Mouse (Mus musculus): ENCODE data around the gene Spag7. TPM values are rescaled to one million over a fixed set of nuclear protein-coding genes. Genes with fewer than 3 reads are reported as not detected.

The Spag7 gene
- 39.1 TPM for polyA plus RNA-seq (2014; fragmentation: Illumina TruSeq; extraction: RNeasy Lipid Tissue Mini Kit (QIAGEN cat#74804); ENCODE audit: low read depth, low replicate concordance)

DNA sequence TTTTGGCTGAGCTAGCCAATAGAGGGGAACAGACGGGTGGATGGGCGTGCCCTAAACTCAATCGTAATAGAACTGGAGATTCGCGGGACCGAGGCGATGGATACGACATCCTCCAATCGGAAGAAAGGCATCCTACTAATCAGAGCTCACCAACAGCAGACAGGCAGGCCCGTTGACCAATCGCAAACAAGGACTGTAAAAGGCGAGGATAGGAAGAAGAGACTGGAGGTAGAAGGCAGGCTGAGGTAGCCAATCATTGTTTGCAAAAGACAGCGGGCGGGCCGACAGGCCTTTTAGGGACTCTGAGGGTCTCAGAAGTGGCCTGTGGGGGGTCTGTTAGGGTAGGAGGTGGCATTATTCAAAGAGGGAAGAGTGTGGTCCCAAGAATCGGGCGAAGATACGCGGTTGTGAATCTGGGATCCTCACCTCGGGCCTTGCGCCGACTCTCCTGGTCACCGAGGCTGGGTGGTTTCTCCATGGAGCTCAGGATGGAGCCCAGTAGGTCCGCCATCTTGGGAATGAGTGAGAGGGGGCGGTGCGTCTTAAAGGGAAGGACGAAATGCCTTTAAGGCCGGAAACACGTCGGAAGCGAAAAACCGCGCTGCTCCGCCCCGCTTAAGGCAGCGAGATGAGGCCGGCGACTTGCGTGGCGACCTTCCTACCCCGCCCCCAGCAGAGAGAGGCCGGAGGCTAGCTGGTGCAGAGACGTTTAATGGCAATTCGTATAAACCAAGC lies at the start of gene Spag7:
TSS of gene Spag7 (minus strand) at position 646 of the 735 bp plus-strand sequence.

GRCm38 (mm10) chr11:70699722-70700556 lies 30.7 kb upstream of the Spag7 start, which contains the start of the genes Inca1 and Kif1c:
Gene Inca1 (minus strand): TSS chr11:70700155.
Gene Kif1c (plus strand): TSS chr11:70700548.

DNA sequence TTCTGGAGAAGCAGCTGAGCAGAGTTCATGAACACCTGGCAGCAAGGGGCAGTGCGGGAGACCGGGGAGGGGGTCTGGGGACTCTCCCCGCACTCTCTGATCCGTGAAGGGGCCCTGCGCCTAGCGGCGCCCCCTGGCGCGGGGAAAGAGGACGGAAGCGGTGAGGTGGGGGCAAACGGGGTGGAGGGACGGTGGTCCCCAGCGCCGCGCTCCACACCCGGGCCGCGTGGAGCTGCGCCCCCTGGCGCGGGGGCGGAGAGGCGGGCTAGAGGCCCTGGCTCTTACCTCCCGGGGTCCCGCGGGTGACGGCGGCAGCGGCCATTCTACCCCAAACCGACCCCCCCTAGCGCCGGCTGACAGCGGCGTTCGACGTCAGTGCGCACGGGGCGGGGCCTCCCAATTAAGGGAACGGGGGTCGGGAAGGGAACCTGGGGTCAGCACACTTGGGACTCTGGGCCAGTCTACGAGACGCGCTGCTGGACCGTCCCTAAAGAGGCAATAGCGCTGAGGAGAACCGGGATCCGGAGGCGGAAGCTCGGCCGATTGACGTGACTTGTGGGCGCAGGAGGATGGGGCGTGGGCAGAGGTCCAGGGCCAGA lies 18.5 kb upstream of the Spag7 start, which contains the start of gene Camta2:
TSS of gene Camta2 (minus strand) at position 505 of the 599 bp plus-strand sequence.

GRCm38 (mm10) chr11:70656964-70657363 lies 12.3 kb downstream of the Spag7 start, which contains the start of gene Eno3:
Gene Eno3 (plus strand): TSS chr11:70657202.

GRCm38 (mm10) chr11:70654198-70654922 lies 14.9 kb downstream of the Spag7 start, which contains the start of gene Pfn1:
Gene Pfn1 (minus strand): TSS chr11:70654644.

GRCm38 (mm10) chr11:70646691-70647650 lies 22.2 kb downstream of the Spag7 start, which contains the start of the genes Rnf167 and Slc25a11:
Gene Rnf167 (plus strand): TSS chr11:70647235.
Gene Slc25a11 (minus strand): TSS chr11:70647479.

GRCm38 (mm10) chr11:70638714-70639278 lies 30.4 kb downstream of the Spag7 start, which contains the start of gene Gp1ba:
Gene Gp1ba (plus strand): TSS chr11:70639122.

DNA sequence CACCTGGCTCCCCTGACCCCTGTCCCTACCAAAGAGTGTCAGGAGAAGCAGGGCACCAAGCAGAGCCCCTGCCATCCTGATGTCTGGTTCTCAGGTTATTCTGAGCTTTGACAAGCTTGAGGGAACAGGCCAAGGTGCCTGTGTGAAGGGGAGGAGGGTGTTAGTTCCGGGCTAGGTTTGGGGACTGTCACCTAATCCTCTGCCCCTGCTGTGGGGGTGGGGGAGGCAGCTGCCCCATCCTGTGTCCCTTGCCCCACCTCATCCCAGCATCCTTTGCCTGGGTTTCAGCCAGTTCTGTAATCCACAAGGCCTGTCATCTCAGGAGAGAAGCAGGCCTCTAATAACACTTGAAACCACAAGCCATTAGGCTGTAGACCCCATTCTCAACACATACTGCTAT lies 50.1 kb downstream of the Spag7 start, which contains the start of gene Chrne:
TSS of gene Chrne (minus strand) at position 116 of the 400 bp plus-strand sequence.

GRCm38 (mm10) chr11:70615516-70616093 lies 53.6 kb downstream of the Spag7 start, which contains the start of gene 4930544D05Rik:
Gene 4930544D05Rik (plus strand): TSS chr11:70615848.

Other genes with a start within 250 kb of the Spag7 start
- 2.3 TPM for gene Arrb2, start 236.8 kb downstream of the Spag7 start, polyA plus RNA-seq (2014; fragmentation: Illumina TruSeq; extraction: RNeasy Lipid Tissue Mini Kit (QIAGEN cat#74804); ENCODE audit: low read depth, low replicate concordance)
- gene Med11, start 217.5 kb downstream of the Spag7 start, polyA plus RNA-seq (2014; fragmentation: Illumina TruSeq; extraction: RNeasy Lipid Tissue Mini Kit (QIAGEN cat#74804); ENCODE audit: low read depth, low replicate concordance) = 5.6 TPM
- 0.35 TPM for gene Zmynd15, start 210.0 kb downstream of the Spag7 start, polyA plus RNA-seq (2014; fragmentation: Illumina TruSeq; extraction: RNeasy Lipid Tissue Mini Kit (QIAGEN cat#74804); ENCODE audit: low read depth, low replicate concordance)
- gene Cxcl16, start 209.4 kb downstream of the Spag7 start, polyA plus RNA-seq (2014; fragmentation: Illumina TruSeq; extraction: RNeasy Lipid Tissue Mini Kit (QIAGEN cat#74804); ENCODE audit: low read depth, low replicate concordance) = 10.3 TPM
- not detected for gene Tm4sf5, start 164.2 kb downstream of the Spag7 start, polyA plus RNA-seq (2014; fragmentation: Illumina TruSeq; extraction: RNeasy Lipid Tissue Mini Kit (QIAGEN cat#74804); ENCODE audit: low read depth, low replicate concordance)
- not detected for gene Vmo1, start 154.8 kb downstream of the Spag7 start, polyA plus RNA-seq (2014; fragmentation: Illumina TruSeq; extraction: RNeasy Lipid Tissue Mini Kit (QIAGEN cat#74804); ENCODE audit: low read depth, low replicate concordance)
- not detected for gene Gltpd2, start 150.2 kb downstream of the Spag7 start, polyA plus RNA-seq (2014; fragmentation: Illumina TruSeq; extraction: RNeasy Lipid Tissue Mini Kit (QIAGEN cat#74804); ENCODE audit: low read depth, low replicate concordance)
- gene Psmb6, start 144.0 kb downstream of the Spag7 start, polyA plus RNA-seq (2014; fragmentation: Illumina TruSeq; extraction: RNeasy Lipid Tissue Mini Kit (QIAGEN cat#74804); ENCODE audit: low read depth, low replicate concordance) = 23.1 TPM
- not detected for gene Gm40193, start 136.5 kb downstream of the Spag7 start, polyA plus RNA-seq (2014; fragmentation: Illumina TruSeq; extraction: RNeasy Lipid Tissue Mini Kit (QIAGEN cat#74804); ENCODE audit: low read depth, low replicate concordance)
- 1.0 TPM for gene Pld2, start 129.4 kb downstream of the Spag7 start, polyA plus RNA-seq (2014; fragmentation: Illumina TruSeq; extraction: RNeasy Lipid Tissue Mini Kit (QIAGEN cat#74804); ENCODE audit: low read depth, low replicate concordance)
- gene Mink1, start 106.5 kb downstream of the Spag7 start, polyA plus RNA-seq (2014; fragmentation: Illumina TruSeq; extraction: RNeasy Lipid Tissue Mini Kit (QIAGEN cat#74804); ENCODE audit: low read depth, low replicate concordance) = 2.2 TPM
- gene 4930544D05Rik, start 53.6 kb downstream of the Spag7 start, polyA plus RNA-seq (2014; fragmentation: Illumina TruSeq; extraction: RNeasy Lipid Tissue Mini Kit (QIAGEN cat#74804); ENCODE audit: low read depth, low replicate concordance) = not detected
- gene Chrne, start 50.2 kb downstream of the Spag7 start, polyA plus RNA-seq (2014; fragmentation: Illumina TruSeq; extraction: RNeasy Lipid Tissue Mini Kit (QIAGEN cat#74804); ENCODE audit: low read depth, low replicate concordance) = not detected
- gene Gp1ba, start 30.3 kb downstream of the Spag7 start, polyA plus RNA-seq (2014; fragmentation: Illumina TruSeq; extraction: RNeasy Lipid Tissue Mini Kit (QIAGEN cat#74804); ENCODE audit: low read depth, low replicate concordance) = not detected
- 33.4 TPM for gene Rnf167, start 22.2 kb downstream of the Spag7 start, polyA plus RNA-seq (2014; fragmentation: Illumina TruSeq; extraction: RNeasy Lipid Tissue Mini Kit (QIAGEN cat#74804); ENCODE audit: low read depth, low replicate concordance)
- gene Slc25a11, start 21.9 kb downstream of the Spag7 start, polyA plus RNA-seq (2014; fragmentation: Illumina TruSeq; extraction: RNeasy Lipid Tissue Mini Kit (QIAGEN cat#74804); ENCODE audit: low read depth, low replicate concordance) = 30.6 TPM
- 121 TPM for gene Pfn1, start 14.8 kb downstream of the Spag7 start, polyA plus RNA-seq (2014; fragmentation: Illumina TruSeq; extraction: RNeasy Lipid Tissue Mini Kit (QIAGEN cat#74804); ENCODE audit: low read depth, low replicate concordance)
- gene Eno3, start 12.2 kb downstream of the Spag7 start, polyA plus RNA-seq (2014; fragmentation: Illumina TruSeq; extraction: RNeasy Lipid Tissue Mini Kit (QIAGEN cat#74804); ENCODE audit: low read depth, low replicate concordance) = 2.7 TPM
- 0.87 TPM for gene Camta2, start 18.7 kb upstream of the Spag7 start, polyA plus RNA-seq (2014; fragmentation: Illumina TruSeq; extraction: RNeasy Lipid Tissue Mini Kit (QIAGEN cat#74804); ENCODE audit: low read depth, low replicate concordance)
- gene Inca1, start 30.7 kb upstream of the Spag7 start, polyA plus RNA-seq (2014; fragmentation: Illumina TruSeq; extraction: RNeasy Lipid Tissue Mini Kit (QIAGEN cat#74804); ENCODE audit: low read depth, low replicate concordance) = 3.7 TPM
- gene Kif1c, start 31.1 kb upstream of the Spag7 start, polyA plus RNA-seq (2014; fragmentation: Illumina TruSeq; extraction: RNeasy Lipid Tissue Mini Kit (QIAGEN cat#74804); ENCODE audit: low read depth, low replicate concordance) = 32.8 TPM
- 4.4 TPM for gene Zfp3, start 94.8 kb upstream of the Spag7 start, polyA plus RNA-seq (2014; fragmentation: Illumina TruSeq; extraction: RNeasy Lipid Tissue Mini Kit (QIAGEN cat#74804); ENCODE audit: low read depth, low replicate concordance)
- 1.6 TPM for gene Scimp, start 143.2 kb upstream of the Spag7 start, polyA plus RNA-seq (2014; fragmentation: Illumina TruSeq; extraction: RNeasy Lipid Tissue Mini Kit (QIAGEN cat#74804); ENCODE audit: low read depth, low replicate concordance)
- gene Rabep1, start 175.4 kb upstream of the Spag7 start, polyA plus RNA-seq (2014; fragmentation: Illumina TruSeq; extraction: RNeasy Lipid Tissue Mini Kit (QIAGEN cat#74804); ENCODE audit: low read depth, low replicate concordance) = 341 TPM

Data from adrenal gland, adult 10 weeks (tissue).